Mouse (Mus musculus): ENCODE results near the gene Foxc2. TPM values are rescaled to one million over a fixed set of nuclear protein-coding genes. Genes with fewer than 3 reads are reported as not detected.

The Foxc2 gene
- total RNA-seq (2023; ENCODE audit: inconsistent age) = 0.19 TPM in 1 of 4 replicates, not detected in the others

DNA sequence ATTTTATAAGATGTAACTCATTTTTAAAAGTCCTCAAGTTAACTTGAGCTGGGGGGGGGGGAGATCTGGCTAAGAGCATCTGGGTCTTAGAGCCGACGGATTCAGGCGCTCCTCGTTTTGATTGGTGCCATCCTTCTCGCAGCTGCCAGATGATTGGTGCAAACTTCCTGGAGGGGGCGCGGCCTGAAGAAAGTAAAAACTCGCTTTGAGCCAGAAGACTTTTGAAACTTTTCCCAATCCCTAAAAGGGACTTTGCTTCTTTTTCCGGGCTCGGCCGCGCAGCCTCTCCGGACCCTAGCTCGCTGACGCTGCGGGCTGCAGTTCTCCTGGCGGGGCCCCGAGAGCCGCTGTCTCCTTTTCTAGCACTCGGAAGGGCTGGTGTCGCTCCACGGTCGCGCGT lies at the start of gene Foxc2:
TSS of gene Foxc2 (plus strand) at position 224 of the 400 bp plus-strand sequence.

GRCm38 (mm10) chr8:121084210-121084951 lies 31.6 kb upstream of the Foxc2 start, which contains the start of gene Foxf1:
Gene Foxf1 (plus strand): TSS chr8:121084386.

DNA sequence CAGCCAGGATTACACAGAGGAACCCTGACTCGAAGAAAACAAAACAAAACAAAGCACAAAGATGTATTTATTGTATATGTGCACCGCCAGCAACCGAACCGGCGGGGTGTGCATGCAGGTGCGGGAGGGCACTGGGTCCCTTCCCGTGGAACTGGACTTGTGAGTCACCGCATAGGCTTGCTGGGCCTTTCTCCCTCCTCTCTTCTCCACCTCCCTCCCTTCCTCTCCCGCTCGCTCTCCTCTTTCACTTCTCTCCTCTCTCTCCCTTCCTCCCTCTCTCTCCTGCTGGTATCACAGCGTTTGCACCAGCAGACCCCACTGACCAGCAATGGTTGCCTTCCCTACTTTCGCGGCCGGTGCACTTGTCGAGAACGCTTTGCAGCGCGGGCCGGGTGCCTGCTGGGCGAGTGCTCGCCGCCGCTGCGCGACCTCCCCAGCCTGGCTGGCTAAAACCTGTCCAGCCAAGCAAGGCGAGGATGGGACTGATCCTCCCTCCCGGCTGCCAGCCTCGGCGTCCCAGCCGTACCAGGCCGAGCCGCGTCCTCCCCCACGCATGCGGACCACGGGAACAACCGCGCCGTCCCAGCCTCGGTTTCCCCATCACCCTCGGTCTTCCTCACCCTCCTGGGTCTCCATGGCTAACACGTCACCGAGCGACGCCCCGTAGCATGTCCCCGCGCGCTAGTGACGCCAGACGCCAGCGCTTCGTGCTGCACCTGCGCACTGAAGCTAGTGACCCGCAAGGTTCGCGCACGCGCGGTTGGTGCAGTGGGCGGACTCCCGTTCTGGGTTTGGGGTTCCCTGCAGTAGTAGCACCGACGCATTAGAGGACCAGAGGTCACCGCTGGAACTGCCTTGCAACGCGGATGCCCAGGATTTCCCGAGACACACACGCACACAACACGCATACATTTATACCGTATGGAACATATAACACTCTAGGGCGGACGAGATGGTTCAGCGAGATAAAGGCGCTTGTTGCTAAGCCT lies 8.0 kb upstream of the Foxc2 start, which contains the start of gene Mthfsd:
TSS of gene Mthfsd (minus strand) at position 725 of the 989 bp plus-strand sequence.

GRCm38 (mm10) chr8:121127756-121128375 lies 11.9 kb downstream of the Foxc2 start, which contains the start of gene Foxl1:
Gene Foxl1 (plus strand): TSS chr8:121127940.

Other genes with a start within 250 kb of the Foxc2 start
- gene Foxf1, start 31.8 kb upstream of the Foxc2 start, total RNA-seq (2023; ENCODE audit: inconsistent age) = not detected in 4 replicates
- 24.4 to 30.0 TPM (median 26.4 TPM) in 4 replicates for gene Mthfsd, start 7.8 kb upstream of the Foxc2 start, total RNA-seq (2023; ENCODE audit: inconsistent age)
- gene Foxl1, start 11.8 kb downstream of the Foxc2 start, total RNA-seq (2023; ENCODE audit: inconsistent age) = not detected in 4 replicates

Measured in B cell, adult (primary cell).